Mouse (Mus musculus) intestine, embryonic 14.5 days (tissue): Measurements from ENCODE around the gene Gk. TPM values are rescaled to one million over a fixed set of nuclear protein-coding genes. Genes with fewer than 3 reads are reported as not detected.

Source experiments
- ATAC-seq: fragments of 200-750 bp; cut with Nextera tagmentation; replicated peaks from 2 replicates; pipeline ENCODE4 v1.8.0; 2017; ENCODE audit warnings: low read depth, moderate number of reproducible peaks, moderate TSS enrichment, moderate library complexity; ENCODE audit not compliant: low FRiP score, low TSS enrichment
- DNase-seq: peaks from one replicate; pipeline ENCODE4 v3.0.0-alpha.2; 2018; ENCODE audit warnings: low spot score
- H3K27ac ChIP-seq: fragments of 300-500 bp; sonication (generic); 2 replicates; pipeline ENCODE4 v1.5.1; 2014; ENCODE audit warnings: low read depth, mild to moderate bottlenecking, control low read depth
- H3K27me3 ChIP-seq: fragments of 300-500 bp; sonication (generic); replicated peaks from 2 replicates; pipeline ENCODE4 v1.6.1; 2014; ENCODE audit warnings: low read length, control low read depth; ENCODE audit not compliant: control insufficient read depth, insufficient read depth
- H3K36me3 ChIP-seq: fragments of 300-500 bp; sonication (generic); 2 replicates; pipeline ENCODE4 v1.6.1; 2014; ENCODE audit warnings: low read length, control low read depth; ENCODE audit not compliant: control insufficient read depth, insufficient read depth
- H3K4me1 ChIP-seq: fragments of 300-500 bp; sonication (generic); replicated peaks from 2 replicates; pipeline ENCODE4 v1.6.1; 2014; ENCODE audit warnings: low read length, control low read depth, mixed read lengths; ENCODE audit not compliant: control insufficient read depth, insufficient read depth
- H3K4me2 ChIP-seq: fragments of 300-500 bp; sonication (generic); 2 replicates; pipeline ENCODE4 v1.6.1; 2014; ENCODE audit warnings: low read length
- H3K4me3 ChIP-seq: fragments of 300-500 bp; sonication (generic); 2 replicates; pipeline ENCODE4 v1.5.1; 2014; ENCODE audit warnings: low read depth, low read length, control low read depth, mixed read lengths
- H3K9ac ChIP-seq: fragments of 300-500 bp; sonication (generic); 2 replicates; pipeline ENCODE4 v1.6.1; 2014; ENCODE audit warnings: mild to moderate bottlenecking, low read length
- H3K9me3 ChIP-seq: fragments of 300-500 bp; sonication (generic); 2 replicates; pipeline ENCODE4 v1.6.1; 2016; ENCODE audit warnings: low read length, control low read depth; ENCODE audit not compliant: control insufficient read depth
- whole genome bisulfite sequencing: fragments of 180-500 bp; shearing (Covaris S2); extraction: QIAGEN DNeasy Blood & Tissue Kit; methylation state at CpG from one replicate; pipeline ENCODE4 v1.1.7; 2014; 5-methylcytosine and 5-hydroxymethylcytosine counted together
- polyA plus RNA-seq: library from polyadenylated mRNA; unstranded; fragments of >200 nt; fragmentation: Nextera tagmentation; extraction: Ambion mirVana; gene quantifications from 2 replicates; pipeline ENCODE4 v1.2.1, GENCODE M21; 2014

The Gk gene
- polyA plus RNA-seq, 1 experiment from 2014 or later, result 8.8 TPM

DNA sequence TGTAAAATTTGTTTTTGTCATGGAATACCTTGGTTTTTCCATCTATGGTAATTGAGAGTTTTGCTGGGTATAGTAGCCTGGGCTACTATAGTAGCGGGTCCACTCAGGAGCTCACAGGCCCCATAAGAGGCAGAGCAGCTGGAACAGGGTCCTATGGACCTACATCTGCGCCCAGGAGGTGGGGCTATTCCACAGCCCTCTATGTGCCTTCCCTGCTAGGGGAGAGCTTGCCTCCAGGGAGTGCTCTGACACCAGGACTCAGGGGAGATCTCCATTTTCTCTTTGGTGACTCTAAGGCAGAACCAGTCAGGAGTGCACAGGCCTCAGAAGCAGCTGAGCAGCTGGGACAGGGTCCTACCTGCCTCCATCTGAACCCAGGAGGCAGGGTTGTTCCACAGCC is 92.9 kb downstream of the Gk start:
- no peaks in the 10 kb centered on the region for H3K9me3 ChIP-seq
- ATAC-seq, result no peak
- no peak for DNase-seq
- no peaks in the 10 kb centered on the region for H3K27me3 ChIP-seq
- H3K4me2 ChIP-seq, result no peak overlapping the region
- no peak overlapping the region for H3K9ac ChIP-seq
- no peaks in the 10 kb centered on the region for H3K36me3 ChIP-seq
- H3K4me1 ChIP-seq, result no peaks in the 10 kb centered on the region
- 63% methylated on average over 2 of the region's 2 CpGs for WGBS
- no peak overlapping the region for H3K4me3 ChIP-seq
- H3K27ac ChIP-seq, result no peak overlapping the region

DNA sequence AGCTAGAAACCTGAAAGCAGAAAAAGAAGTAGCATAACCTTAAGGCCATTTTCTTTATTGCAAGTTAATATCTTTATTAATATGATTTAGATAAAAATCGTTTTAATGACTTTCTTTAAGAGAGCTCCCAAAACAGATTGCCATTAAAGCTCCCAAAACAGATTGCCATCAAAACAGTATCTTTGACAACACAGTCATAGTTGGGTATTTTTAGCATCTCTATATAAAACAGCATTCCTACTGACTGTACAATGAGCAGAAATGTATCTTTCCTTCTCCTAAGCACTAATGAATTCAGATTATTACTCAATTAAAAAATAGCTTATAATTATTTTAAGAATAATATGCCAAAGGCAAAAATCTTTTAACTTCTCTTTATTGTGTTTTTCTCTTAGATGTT is 94.5 kb downstream of the Gk start:
- no peak overlapping the region for H3K4me2 ChIP-seq
- no peak overlapping the region for H3K4me3 ChIP-seq
- ATAC-seq (no peak), DNase-seq (no peak)
- no peak overlapping the region for H3K27ac ChIP-seq
- no peaks in the 10 kb centered on the region for H3K27me3 ChIP-seq
- WGBS, result 54% methylated on average over 1 of the region's 1 CpGs
- no peaks in the 10 kb centered on the region for H3K9me3 ChIP-seq
- H3K9ac ChIP-seq, result no peak overlapping the region
- H3K4me1 ChIP-seq, result no peaks in the 10 kb centered on the region
- no peaks in the 10 kb centered on the region for H3K36me3 ChIP-seq

DNA sequence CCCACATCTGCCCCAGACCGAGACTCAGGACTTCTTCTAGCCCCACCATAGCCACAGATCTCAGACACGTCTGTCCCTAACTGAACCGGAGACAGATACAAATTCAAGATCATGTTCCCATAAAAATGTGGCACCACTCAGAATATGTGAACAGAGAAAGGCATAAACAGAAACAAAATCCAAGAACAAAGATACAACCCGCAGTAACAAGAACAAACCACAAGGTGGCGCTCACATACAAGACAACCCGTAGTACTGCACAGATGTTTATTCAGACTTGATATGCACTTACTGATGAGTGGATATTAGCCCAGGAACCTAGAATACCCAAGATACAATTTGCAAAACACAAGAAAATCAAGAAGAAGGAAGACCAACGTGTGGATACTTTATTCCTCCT is 99.8 kb downstream of the Gk start:
- DNase-seq (peak; percentile 54), ATAC-seq (no peak)
- no peaks in the 10 kb centered on the region for H3K27me3 ChIP-seq
- no peaks in the 10 kb centered on the region for H3K36me3 ChIP-seq
- no peaks in the 10 kb centered on the region for H3K9me3 ChIP-seq
- H3K4me1 ChIP-seq, result no peaks in the 10 kb centered on the region
- no peak overlapping the region for H3K4me3 ChIP-seq
- no peak overlapping the region for H3K9ac ChIP-seq
- H3K27ac ChIP-seq, result no peak overlapping the region
- 22% methylated on average over 7 of the region's 7 CpGs for WGBS
- H3K4me2 ChIP-seq, result no peak overlapping the region

Other genes starting within 250 kb of the Gk start
- gene Tab3, start 202.8 kb downstream of the Gk start, polyA plus RNA-seq, result 5.7 and 6.2 TPM in 2 replicates
- gene 5430427O19Rik, start 93.5 kb upstream of the Gk start, polyA plus RNA-seq, result 0.14 and 0.16 TPM in 2 replicates